Mouse (Mus musculus) olfactory bulb, adult 2 months (tissue): ENCODE results near the gene Ric8b. TPM values are rescaled to one million over a fixed set of nuclear protein-coding genes. Genes with fewer than 3 reads are reported as not detected.

Experiments used
- H3K27ac ChIP-seq: fragments of 200-500 bp; 2 replicates; pipeline ENCODE4 v1.5.1; 2012; ENCODE audit warnings: low read depth, low read length; ENCODE audit not compliant: insufficient read depth
- H3K4me1 ChIP-seq: fragments of 200-500 bp; 2 replicates; pipeline ENCODE4 v1.6.1; 2012; ENCODE audit warnings: low read length; ENCODE audit not compliant: control insufficient read depth, insufficient read depth
- H3K4me3 ChIP-seq: fragments of 200-500 bp; 2 replicates; pipeline ENCODE4 v1.5.1; 2012; ENCODE audit warnings: mild to moderate bottlenecking, low read depth, low read length, moderate library complexity; ENCODE audit not compliant: insufficient read depth
- CTCF ChIP-seq: fragments of 200-500 bp; IDR thresholded peaks from 2 replicates; pipeline ENCODE4 v1.5.1; 2012; ENCODE audit warnings: low read depth, mild to moderate bottlenecking, low read length, moderate library complexity; ENCODE audit not compliant: insufficient read depth
- POLR2A ChIP-seq: fragments of 200-500 bp; IDR thresholded peaks from 2 replicates; pipeline ENCODE4 v1.6.1; 2012; ENCODE audit warnings: mild to moderate bottlenecking, low read depth, low read length, moderate library complexity; ENCODE audit not compliant: insufficient read depth
- WGBS: fragments of 180-500 bp; shearing (Covaris S2); methylation state at CpG from one replicate; pipeline ENCODE4 v1.1.7; 2018; 5-methylcytosine and 5-hydroxymethylcytosine counted together
- polyA plus RNA-seq: library from polyadenylated mRNA; stranded (reverse); fragments of >200 nt; gene quantifications from 2 replicates; pipeline ENCODE4 v1.2.4, GENCODE M21; 2012; ENCODE audit warnings: low replicate concordance; ENCODE audit not compliant: missing spikeins, insufficient read depth, insufficient read length

The Ric8b gene
- polyA plus RNA-seq, 1 experiment = not detected

DNA sequence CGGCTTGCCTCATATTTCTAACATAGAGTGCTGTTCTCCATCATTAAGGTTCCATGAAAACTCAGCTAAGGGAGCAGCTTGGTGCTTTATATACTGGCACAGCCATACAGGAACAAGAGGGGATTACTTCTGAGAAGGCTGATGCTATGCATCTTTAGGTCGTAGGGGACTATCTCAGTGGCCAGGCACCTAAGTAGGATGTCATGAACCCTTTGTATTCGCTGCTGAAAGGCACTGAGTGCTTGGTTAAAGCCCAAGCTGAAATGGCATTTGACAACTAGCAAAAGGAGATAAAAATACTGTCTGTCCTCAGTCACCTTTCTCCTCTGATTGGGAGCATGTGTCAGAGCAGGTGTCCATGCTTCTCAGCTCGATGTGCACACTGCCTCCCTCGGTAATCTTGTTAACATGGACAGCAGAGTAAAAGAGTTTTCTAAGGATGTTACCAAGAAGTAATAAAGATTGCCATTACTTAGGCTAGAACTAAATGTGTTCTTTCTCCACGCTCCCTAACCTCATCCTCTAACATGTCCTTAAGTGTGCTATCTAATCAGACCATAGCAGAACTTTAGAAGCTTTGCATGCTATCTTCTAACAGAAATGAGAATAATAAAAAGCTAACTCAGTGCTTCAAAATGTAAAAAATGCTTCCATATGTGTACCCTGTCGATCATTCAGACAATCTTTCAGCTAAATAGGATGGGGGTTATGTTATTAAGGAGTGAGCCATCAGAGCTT, 89.3 kb downstream of the Ric8b start:
- Histone ChIP-seq H3K27ac (no peak overlapping the region), H3K4me1 (peaks cover 4% of the 10 kb centered on the region; the same call in 1 of the 2 replicates), H3K4me3 (no peak overlapping the region)
- 93% methylated on average over 7 of the region's 7 CpGs for WGBS
- TF ChIP-seq CTCF = no peak
- TF ChIP-seq POLR2A = no peak

DNA sequence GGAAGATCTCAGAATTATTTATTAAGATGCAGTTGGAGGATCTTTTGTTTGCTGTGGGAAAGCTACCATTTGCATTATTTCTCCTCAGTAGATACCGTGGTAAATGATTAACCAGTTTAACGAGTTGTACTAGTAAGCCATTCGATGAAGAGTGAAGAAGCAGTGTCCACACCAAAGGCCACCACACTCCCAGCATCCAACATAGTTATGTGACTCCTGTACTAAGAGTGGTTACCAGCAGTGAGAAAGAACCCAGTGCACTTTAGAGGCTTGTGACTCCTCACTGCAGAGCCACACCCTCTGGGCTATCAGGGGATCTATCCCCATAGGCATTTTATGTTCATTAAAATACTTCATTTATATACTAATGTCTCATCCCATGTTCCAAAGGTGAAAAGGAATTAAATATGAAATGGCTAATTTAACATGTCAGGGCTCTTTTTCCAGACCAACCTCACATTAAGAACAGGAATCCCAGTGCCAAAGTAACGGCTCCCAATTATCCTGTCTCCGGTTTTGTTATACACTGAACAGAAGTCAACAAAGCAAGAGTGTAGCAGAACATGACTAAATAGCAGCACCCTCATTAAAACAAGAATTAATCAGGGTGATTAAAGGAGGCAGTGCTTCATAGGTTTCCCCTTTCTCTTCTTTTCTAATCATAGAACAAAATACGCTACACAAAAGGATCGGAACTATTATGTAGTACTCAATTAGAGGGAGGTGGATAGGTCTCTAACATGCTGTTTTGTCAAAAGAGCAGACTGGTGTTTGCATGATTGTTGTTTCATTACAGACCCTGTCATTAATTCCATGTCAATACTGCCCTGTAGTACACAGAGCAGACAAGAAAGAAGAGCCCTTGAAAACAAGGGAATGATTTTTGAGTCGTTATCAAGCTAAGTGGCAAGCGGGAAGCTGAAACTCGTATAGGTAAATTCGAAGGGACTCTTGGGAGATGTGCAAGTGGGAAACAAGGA, 90.7 kb downstream of the Ric8b start:
- H3K4me3 ChIP-seq = no peak overlapping the region
- H3K27ac ChIP-seq = 0 out of 2 replicates have a peak overlapping the region, but pooled peaks have one; percentile 12
- peaks cover 4% of the 10 kb centered on the region; the same call in 1 of the 2 replicates for H3K4me1 ChIP-seq
- no peak for TF ChIP-seq CTCF
- no peak for TF ChIP-seq POLR2A
- WGBS = 33% methylated on average over 11 of the region's 11 CpGs

DNA sequence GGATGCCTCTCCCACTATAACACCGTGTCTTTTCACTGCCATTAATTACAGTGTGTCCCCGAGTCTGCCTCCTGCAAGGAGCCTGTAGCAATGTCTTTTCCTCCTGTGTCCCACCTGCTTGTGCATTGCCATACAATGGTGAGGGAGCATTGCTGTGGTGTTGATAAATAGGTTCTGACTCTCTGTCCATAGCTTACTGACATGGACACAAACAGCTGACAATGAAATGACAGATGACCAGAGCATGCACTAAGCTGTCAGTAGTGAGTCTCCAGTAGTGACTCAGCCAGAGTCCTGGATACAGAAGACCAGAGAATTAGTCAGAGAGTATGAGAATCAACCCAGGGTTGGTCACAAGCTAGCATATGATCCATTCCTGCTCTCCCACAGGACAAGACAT, 93.7 kb downstream of the Ric8b start:
- Histone ChIP-seq H3K4me3 (no peak overlapping the region), H3K27ac (0 out of 2 replicates have a peak overlapping the region, but pooled peaks have one; percentile 25), H3K4me1 (peaks cover 8% of the 10 kb centered on the region; the same call in 1 of the 2 replicates)
- WGBS = 22% methylated on average over 2 of the region's 2 CpGs
- TF ChIP-seq CTCF = no peak
- TF ChIP-seq POLR2A = no peak

DNA sequence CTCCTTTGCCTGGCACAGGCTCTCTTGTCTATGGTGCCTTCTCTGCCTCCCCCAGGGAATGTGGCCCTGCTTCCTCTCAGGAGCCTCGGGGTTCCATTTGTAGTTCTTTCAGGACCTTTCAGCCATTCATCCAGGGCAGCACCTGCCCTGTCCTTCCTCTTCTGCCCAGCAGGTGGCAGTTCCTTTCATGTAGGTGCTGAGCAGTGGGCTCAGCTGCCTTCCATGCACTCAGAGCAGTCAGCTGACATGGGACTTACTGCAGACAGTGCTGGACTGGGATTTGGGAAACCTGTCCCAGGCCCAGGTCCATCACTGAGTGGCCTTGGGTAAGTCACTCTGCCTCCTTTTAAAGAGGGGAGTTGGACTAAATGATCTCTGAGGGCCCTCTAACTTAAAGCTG, 96.0 kb downstream of the Ric8b start:
- peaks cover 8% of the 10 kb centered on the region; the same call in 1 of the 2 replicates for H3K4me1 ChIP-seq
- TF ChIP-seq POLR2A (no peak), CTCF (peak; percentile 67; the same call in 1 of the 2 replicates)
- WGBS = 30% methylated on average over 1 of the region's 1 CpGs
- no peak overlapping the region for H3K4me3 ChIP-seq
- no peak overlapping the region for H3K27ac ChIP-seq

DNA sequence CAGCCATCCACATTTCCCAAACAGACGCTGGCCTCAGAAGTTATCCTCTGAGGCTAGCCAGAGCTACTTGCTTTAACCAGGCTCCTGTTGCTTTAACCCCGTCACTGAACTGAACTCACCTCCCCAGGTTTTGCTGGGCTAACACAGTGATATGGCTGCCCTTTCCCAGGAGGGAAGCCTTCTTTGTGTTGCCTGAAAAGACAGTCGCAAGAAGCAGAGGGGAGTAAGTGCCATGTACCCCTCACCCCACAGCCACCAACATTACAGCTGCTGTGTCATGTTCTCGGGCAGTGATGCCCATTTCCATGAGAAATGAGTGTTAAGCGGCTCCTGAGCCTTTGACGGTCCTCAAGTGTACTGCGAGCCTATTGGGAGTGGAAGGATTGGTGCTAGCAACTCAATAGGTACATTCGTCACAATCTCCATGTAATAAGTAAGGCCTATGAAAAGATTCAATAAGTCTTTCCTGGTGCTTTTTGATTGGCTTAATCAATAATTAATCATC, 96.6 kb downstream of the Ric8b start:
- no peak overlapping the region for H3K27ac ChIP-seq
- H3K4me1 ChIP-seq = peaks cover 8% of the 10 kb centered on the region; the same call in 1 of the 2 replicates
- TF ChIP-seq CTCF (no peak), POLR2A (no peak)
- 75% methylated on average over 8 of the region's 8 CpGs for WGBS
- no peak overlapping the region for H3K4me3 ChIP-seq

DNA sequence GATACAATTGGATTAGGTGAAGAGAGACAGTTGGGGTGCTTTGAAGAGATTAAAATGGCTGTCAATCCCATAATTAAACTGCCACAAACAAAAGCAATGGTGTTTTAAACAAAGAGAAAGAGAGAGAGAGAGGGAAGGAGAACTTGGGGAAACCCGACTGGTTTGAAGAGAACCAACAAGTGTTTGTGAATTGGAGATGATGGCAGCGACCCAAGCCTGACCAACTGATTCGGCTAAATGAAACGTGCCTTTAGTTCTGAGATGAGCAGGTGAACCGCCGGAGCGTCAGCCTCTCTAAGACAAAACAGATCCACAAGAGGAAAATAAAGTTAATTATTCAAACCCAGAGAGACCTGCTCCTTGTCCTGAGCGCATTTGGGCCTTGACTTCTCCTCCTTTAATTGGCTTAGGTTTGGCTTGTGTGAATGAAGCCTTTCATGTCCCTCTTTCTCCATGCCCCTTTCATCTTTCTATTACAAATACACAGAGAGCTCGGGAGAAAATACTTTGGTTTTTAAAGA, 97.1 kb downstream of the Ric8b start:
- Histone ChIP-seq H3K4me3 (no peak overlapping the region), H3K4me1 (peaks cover 8% of the 10 kb centered on the region; the same call in 1 of the 2 replicates), H3K27ac (no peak overlapping the region)
- TF ChIP-seq CTCF (no peak), POLR2A (no peak)
- WGBS = 61% methylated on average over 9 of the region's 9 CpGs

DNA sequence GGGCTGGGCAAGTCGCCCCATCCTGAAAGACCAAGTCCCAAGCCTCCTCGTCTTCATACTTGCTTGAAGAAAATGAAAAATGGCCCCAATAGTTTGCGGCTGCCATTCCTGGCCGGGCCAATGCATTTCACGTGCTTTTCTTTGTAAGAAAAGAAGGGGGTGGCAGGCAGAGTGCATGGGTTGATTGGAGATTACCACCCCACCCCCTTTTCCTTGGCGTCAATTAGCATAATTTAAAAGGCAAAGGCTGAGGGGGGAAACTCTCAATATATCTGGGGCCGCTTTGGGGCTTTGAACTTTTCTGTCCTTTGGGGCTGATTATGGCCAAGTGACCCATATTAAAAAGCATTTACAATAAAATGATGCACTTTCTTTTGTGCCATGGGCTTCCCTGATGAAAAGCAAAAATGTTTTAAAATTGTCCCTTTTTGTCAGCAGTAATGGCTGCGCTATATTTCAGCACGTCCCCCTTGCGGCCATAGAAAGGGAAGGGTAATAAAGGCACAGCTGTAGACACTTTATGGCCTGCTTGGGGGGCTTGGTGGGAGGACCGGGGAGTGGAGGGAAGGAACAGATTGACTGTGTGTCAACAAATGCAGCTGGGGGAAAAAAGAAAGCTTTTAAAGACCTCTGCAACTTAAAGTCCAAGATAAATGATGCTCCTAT, 105.4 kb downstream of the Ric8b start:
- Histone ChIP-seq H3K4me3 (no peak overlapping the region), H3K4me1 (peaks cover 10% of the 10 kb centered on the region; the same call in 1 of the 2 replicates), H3K27ac (no peak overlapping the region)
- WGBS = 37% methylated on average over 11 of the region's 11 CpGs
- TF ChIP-seq CTCF (no peak), POLR2A (no peak)

DNA sequence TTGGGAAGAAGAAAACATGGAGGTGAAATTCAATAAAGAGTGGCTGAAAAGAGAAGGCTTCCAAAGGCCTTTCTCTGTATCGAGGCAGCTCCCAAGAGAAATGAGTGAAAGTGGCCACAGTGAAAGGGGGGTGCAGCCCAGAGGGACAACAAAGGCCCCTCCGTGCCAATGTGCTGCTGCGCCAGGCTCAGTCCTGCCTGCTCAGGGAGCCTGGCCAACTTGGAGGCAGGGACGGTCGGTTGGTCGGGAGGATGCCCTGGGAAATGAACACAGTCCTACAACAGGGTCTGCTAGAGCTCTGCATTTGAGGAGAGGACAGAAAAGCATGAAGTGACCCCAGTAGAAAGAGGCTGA, 105.9 kb downstream of the Ric8b start:
- peaks cover 10% of the 10 kb centered on the region; the same call in 1 of the 2 replicates for H3K4me1 ChIP-seq
- TF ChIP-seq POLR2A = no peak
- no peak for TF ChIP-seq CTCF
- WGBS = 32% methylated on average over 6 of the region's 6 CpGs
- no peak overlapping the region for H3K4me3 ChIP-seq
- no peak overlapping the region for H3K27ac ChIP-seq

DNA sequence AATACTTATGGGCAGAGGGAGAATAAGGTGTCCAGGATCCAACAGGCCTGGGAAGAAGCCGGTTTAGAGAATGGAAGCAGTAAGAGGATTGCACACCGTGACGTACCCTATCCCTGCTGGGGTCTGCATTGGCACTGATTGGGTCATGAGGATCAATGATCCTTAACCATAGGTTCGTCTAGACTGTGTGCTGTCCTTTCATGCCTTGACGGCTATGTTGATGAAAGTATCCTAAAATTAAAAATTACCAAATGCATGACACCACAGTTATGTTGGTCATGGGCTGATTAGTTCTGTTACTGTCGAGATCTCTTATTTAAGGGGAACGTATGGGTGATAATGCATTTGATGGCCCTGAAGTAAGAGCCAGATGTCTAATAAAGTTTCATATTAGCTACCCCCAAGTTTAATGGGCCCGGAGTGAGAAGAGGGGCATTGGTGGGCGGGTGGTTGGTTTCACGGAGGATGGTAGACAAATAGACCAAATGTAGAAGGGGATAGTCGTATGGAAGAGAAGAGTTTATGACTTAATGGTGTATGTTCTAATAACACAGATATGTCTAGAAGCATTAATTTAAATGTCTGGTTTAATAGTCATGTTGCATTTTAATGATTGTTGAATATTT, 108.5 kb downstream of the Ric8b start:
- Histone ChIP-seq H3K27ac (no peak overlapping the region), H3K4me3 (no peak overlapping the region), H3K4me1 (peaks cover 10% of the 10 kb centered on the region; the same call in 1 of the 2 replicates)
- WGBS = 94% methylated on average over 11 of the region's 11 CpGs
- TF ChIP-seq CTCF (no peak), POLR2A (no peak)
